Mouse (Mus musculus) intestine, embryonic 15.5 days (tissue): ENCODE measurements around the gene Spef1. TPM values are rescaled to one million over a fixed set of nuclear protein-coding genes. Genes with fewer than 3 reads are reported as not detected.

Source experiments
- ATAC-seq: fragments of 200-750 bp; cut with Nextera tagmentation; 2 replicates; pipeline ENCODE4 v1.8.0; 2017; ENCODE audit warnings: moderate TSS enrichment, moderate library complexity
- H3K27ac ChIP-seq: fragments of 300-500 bp; sonication (generic); 2 replicates; pipeline ENCODE4 v1.5.1; 2015; ENCODE audit warnings: mild to moderate bottlenecking, inconsistent platforms
- H3K27me3 ChIP-seq: fragments of 300-500 bp; sonication (generic); replicated peaks from 2 replicates; pipeline ENCODE4 v1.6.1; 2015; ENCODE audit warnings: inconsistent platforms
- H3K36me3 ChIP-seq: fragments of 300-500 bp; sonication (generic); 2 replicates; pipeline ENCODE4 v1.6.1; 2015; ENCODE audit warnings: inconsistent platforms
- H3K4me1 ChIP-seq: fragments of 300-500 bp; sonication (generic); replicated peaks from 2 replicates; pipeline ENCODE4 v1.6.1; 2015; ENCODE audit warnings: inconsistent platforms
- H3K4me2 ChIP-seq: fragments of 300-500 bp; sonication (generic); replicated peaks from 2 replicates; pipeline ENCODE4 v1.6.1; 2015; ENCODE audit warnings: mild to moderate bottlenecking, inconsistent platforms
- H3K4me3 ChIP-seq: fragments of 300-500 bp; sonication (generic); replicated peaks from 2 replicates; pipeline ENCODE4 v1.5.1; 2015; ENCODE audit warnings: inconsistent platforms
- H3K9ac ChIP-seq: fragments of 300-500 bp; sonication (generic); 2 replicates; pipeline ENCODE4 v1.6.1; 2015; ENCODE audit warnings: inconsistent platforms
- H3K9me3 ChIP-seq: fragments of 300-500 bp; sonication (generic); 2 replicates; pipeline ENCODE4 v1.6.1; 2016; ENCODE audit warnings: inconsistent platforms
- WGBS: fragments of 180-500 bp; shearing (Covaris S2); methylation state at CpG from one replicate; pipeline ENCODE4 v1.1.7; 2015; 5-methylcytosine and 5-hydroxymethylcytosine counted together
- polyA plus RNA-seq: library from polyadenylated mRNA; unstranded; fragments of >200 nt; fragmentation: Nextera tagmentation; extraction: Ambion mirVana; gene quantifications from 2 replicates; pipeline ENCODE4 v1.2.1, GENCODE M21; 2015

The Spef1 gene
- polyA plus RNA-seq, 1 experiment from 2014 or later, result 4.3 TPM

DNA sequence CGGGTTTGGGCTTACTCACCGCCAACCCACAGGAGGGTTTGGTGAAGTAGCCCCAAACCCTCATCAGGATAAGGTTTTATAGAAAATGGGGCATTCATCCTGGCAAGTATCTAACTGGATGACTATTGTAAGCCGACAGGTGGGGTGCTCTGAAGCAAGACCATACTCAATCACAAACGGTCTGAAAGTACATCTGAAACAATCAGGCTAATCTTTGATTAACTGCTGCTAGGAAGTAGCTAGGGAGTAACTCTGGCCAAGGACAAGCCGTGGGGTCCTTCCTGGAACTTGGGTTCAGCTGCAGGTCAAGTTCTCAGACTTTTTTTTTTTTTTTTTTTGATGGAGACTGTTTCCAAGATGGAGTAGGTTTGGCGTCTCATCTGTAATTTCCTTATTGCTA lies 19.1 kb downstream of the Spef1 start:
- Histone ChIP-seq H3K4me2 (no peak overlapping the region), H3K4me1 (peaks cover 12% of the 10 kb centered on the region; the same call in 1 of the 2 replicates), H3K9ac (no peak overlapping the region), H3K4me3 (no peak overlapping the region), H3K9me3 (no peaks in the 10 kb centered on the region), H3K27me3 (peaks cover 15% of the 10 kb centered on the region), H3K36me3 (no peaks in the 10 kb centered on the region), H3K27ac (no peak overlapping the region)
- no peak for ATAC-seq
- 76% methylated on average over 6 of the region's 6 CpGs for WGBS

DNA sequence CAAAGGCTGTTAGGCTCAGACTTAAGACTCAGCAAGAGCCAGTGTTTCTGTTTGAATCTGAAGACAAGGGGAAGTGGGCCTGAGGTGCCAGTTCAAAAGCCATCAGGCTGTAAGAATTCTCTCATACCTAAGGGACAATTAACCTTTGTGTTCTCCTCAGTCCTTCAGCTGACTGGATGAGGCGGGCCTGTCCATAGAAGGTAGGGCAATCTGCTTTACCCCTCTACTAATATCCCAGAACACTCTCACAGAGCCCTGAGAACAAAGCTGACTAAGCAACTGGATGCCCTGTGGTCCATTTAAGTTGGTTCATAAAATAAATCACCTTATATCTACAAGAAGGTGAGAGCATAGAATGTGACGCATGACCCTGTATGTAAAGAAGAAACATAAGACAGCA lies 20.9 kb downstream of the Spef1 start:
- ATAC-seq, result no peak
- Histone ChIP-seq H3K4me2 (no peak overlapping the region), H3K9ac (no peak overlapping the region), H3K27me3 (no peaks in the 10 kb centered on the region), H3K9me3 (no peaks in the 10 kb centered on the region), H3K4me3 (no peak overlapping the region), H3K27ac (no peak overlapping the region), H3K36me3 (no peaks in the 10 kb centered on the region), H3K4me1 (peaks cover 5% of the 10 kb centered on the region; the same call in 1 of the 2 replicates)
- WGBS, result 86% methylated on average over 2 of the region's 2 CpGs

DNA sequence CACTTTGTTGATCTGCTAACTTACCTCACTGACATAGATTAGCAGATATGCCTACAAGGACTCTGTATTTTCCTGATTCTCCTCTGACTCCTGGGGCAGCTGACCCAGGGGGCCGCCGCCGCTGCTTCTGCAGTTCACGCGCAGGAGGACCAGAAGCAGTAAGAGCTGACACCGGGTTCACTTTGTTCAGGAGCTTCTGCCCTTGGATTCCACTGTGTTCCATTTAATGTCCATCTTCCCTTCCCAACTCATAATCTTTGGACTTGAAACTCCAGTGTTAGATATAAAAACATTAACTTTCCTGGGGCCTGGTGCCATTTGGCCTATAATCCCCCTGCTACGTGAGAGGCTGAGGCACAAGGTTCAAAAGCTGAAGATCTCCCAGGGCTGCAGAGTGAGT lies 23.2 kb downstream of the Spef1 start:
- no peaks in the 10 kb centered on the region for H3K36me3 ChIP-seq
- H3K27ac ChIP-seq, result no peak overlapping the region
- H3K27me3 ChIP-seq, result no peaks in the 10 kb centered on the region
- H3K4me2 ChIP-seq, result no peak overlapping the region
- no peak for ATAC-seq
- no peak overlapping the region for H3K9ac ChIP-seq
- H3K4me3 ChIP-seq, result no peak overlapping the region
- 72% methylated on average over 7 of the region's 7 CpGs for WGBS
- H3K9me3 ChIP-seq, result no peaks in the 10 kb centered on the region
- peaks cover 3% of the 10 kb centered on the region; the same call in 1 of the 2 replicates for H3K4me1 ChIP-seq

DNA sequence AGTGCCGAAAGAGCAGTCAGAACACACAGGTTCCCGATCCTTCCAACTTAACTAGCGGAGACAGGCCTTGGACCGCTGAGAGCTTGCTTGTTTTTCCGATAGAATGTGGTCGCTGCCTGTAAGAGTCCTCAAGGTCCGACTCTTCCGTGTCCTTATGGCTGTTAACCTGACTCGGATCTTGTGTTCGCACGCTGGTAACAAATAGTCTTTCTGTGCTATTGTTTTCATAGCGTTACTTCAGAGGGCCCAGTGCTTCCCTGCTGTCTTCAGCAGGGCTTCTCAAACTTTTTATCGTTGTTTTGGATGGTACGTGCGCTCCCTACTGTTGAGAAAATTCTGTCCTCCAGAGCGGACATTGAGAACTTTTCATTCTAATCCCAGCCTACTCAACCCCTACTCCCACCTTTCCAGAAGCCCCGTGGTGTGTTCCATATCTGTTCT lies 26.4 kb downstream of the Spef1 start:
- Histone ChIP-seq H3K27ac (peak overlapping the region; percentile 92), H3K9ac (peak overlapping the region; percentile 60), H3K27me3 (no peaks in the 10 kb centered on the region), H3K4me3 (peak overlapping the region; percentile 75), H3K36me3 (no peaks in the 10 kb centered on the region), H3K9me3 (no peaks in the 10 kb centered on the region), H3K4me1 (peaks cover 8% of the 10 kb centered on the region), H3K4me2 (peak overlapping the region; percentile 89)
- under 1% methylated on average over 17 of the region's 17 CpGs for WGBS
- peak; percentile 9 for ATAC-seq

DNA sequence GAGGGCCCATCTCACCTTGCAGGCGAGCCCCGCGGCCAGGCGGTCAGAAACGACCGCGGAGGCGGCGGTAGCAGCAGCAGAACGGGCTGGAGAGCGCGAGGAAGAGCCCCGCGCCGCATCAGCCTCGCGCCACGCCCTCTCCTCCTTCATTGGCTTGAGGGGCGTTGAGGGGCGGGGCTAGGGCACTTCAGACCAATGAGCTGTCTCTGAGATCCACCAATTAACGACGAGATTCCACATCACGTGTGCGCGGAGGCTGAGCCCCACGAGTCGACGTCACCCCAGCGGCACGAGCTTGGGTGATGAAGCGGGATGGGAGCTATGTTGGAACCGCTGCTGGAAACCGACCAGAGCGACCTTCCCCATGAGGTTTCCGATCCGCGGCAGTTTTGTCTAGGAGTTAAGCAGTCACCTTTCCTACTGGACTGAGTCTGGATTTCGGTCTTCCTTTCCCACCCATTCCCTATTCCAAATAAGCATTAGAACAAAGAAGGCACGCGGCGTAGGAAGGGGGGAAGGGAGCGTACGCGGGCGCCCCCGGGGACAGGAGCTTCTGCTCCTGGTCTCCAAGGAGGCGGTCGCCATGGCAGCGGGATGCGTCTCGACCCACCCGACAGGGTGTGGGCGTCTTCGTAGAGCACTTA lies 27.0 kb downstream of the Spef1 start, which contains the start of gene 1700037H04Rik:
1700037H04Rik (minus strand) TSS at position 144 of the 644 bp plus-strand sequence.
- H3K36me3 ChIP-seq, result no peaks in the 10 kb centered on the region
- peak; percentile 97 for ATAC-seq
- H3K9ac ChIP-seq, result peak within 1 kb of the TSS; percentile 80
- peak within 1 kb of the TSS; percentile 89 for H3K4me2 ChIP-seq
- H3K4me1 ChIP-seq, result peaks cover 8% of the 10 kb centered on the region
- WGBS, result under 1% methylated on average over 54 of the region's 54 CpGs
- peak within 1 kb of the TSS; percentile 92 for H3K27ac ChIP-seq
- H3K9me3 ChIP-seq, result no peaks in the 10 kb centered on the region
- no peaks in the 10 kb centered on the region for H3K27me3 ChIP-seq
- peak within 1 kb of the TSS; percentile 75 for H3K4me3 ChIP-seq

- Histone ChIP-seq H3K9me3 (no peaks in the 10 kb centered on the region), H3K27ac (peak overlapping the region; percentile 84), H3K4me2 (peak overlapping the region; percentile 89), H3K36me3 (no peaks in the 10 kb centered on the region), H3K4me1 (peaks cover 8% of the 10 kb centered on the region), H3K9ac (peak overlapping the region; percentile 80), H3K4me3 (peak overlapping the region; percentile 75), H3K27me3 (no peaks in the 10 kb centered on the region)
- 0% methylated on average over 18 of the region's 18 CpGs for WGBS
- peak; percentile 69 for ATAC-seq
These were observed 27.6 kb downstream of the Spef1 start for GRCm38 (mm10) chr2:131159491-131159910.

DNA sequence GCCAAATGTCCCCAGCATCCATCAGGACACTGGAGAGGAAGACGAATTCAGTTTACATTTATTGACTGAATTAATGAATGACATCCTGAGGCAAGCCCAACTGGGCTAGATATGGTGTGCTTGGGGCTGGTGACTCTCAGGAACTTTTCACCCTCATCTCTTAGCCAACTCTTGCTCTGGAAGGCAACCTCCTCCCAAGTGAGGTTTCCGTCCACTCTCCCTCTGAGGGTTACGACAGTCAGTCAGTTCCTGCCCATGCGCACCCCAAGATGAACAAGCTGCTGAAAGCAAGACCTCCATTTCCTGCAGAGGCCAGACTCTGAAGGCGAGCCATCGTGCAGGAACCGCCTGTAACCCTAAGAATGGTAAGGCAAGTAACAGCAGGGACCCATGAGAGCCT lies 30.1 kb downstream of the Spef1 start:
- Histone ChIP-seq H3K27ac (no peak overlapping the region), H3K36me3 (peaks cover 8% of the 10 kb centered on the region; the same call in 1 of the 2 replicates), H3K9me3 (no peaks in the 10 kb centered on the region), H3K4me1 (peaks cover 8% of the 10 kb centered on the region), H3K4me3 (no peak overlapping the region), H3K27me3 (no peaks in the 10 kb centered on the region), H3K4me2 (no peak overlapping the region), H3K9ac (no peak overlapping the region)
- 94% methylated on average over 7 of the region's 7 CpGs for WGBS
- ATAC-seq, result no peak

DNA sequence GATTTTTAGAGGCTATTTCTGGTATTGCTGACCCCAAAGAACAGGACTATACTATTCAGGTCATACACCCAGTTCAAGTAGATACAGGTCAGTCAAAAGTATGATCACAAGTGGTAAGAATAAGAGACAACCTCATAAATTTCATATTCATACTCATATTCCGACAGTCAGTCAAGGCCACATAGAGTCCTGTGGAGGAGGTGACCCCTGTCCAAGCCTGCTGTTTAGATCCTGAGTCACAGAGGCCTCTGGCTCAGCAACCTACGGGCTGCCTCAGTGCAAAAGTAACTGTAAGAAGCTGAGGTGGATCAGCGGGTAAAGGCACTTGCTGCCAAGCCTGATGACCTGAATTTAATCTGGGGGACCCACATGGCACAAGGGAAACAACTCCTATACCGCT lies 33.0 kb downstream of the Spef1 start:
- WGBS, result 88% methylated on average over 4 of the region's 4 CpGs
- H3K4me2 ChIP-seq, result no peak overlapping the region

DNA sequence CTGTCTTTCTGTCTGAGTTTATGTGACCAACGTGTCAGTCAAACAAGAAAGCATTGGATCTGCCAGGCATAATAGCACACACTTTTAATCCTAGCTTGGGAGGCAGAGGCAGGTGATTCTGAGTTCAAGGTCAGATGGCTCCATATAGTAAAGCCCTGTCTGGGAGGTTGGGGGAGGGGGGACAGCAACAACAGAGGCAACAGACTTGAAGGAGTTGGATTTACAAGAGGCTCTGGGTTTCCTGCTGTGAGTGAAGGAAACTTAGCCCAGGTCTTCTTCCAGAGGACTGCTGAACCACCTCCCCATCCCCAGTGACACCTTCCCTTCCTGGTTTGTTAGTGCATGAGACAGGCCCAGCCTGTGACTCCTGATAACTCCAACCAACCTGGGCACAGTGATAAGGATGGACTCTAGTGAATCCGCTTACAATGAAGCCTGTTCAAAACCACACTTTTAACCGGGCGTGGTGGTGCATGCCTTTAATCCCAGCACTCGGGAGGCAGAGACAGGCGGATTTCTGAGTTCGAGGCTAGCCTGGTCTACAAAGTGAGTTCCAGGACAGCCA lies 34.8 kb downstream of the Spef1 start:
- H3K9ac ChIP-seq, result no peak overlapping the region
- WGBS, result 84% methylated on average over 7 of the region's 7 CpGs
- H3K4me2 ChIP-seq, result no peak overlapping the region
- no peaks in the 10 kb centered on the region for H3K27me3 ChIP-seq
- no peaks in the 10 kb centered on the region for H3K9me3 ChIP-seq
- no peak overlapping the region for H3K4me3 ChIP-seq
- ATAC-seq, result no peak
- no peaks in the 10 kb centered on the region for H3K4me1 ChIP-seq
- no peak overlapping the region for H3K27ac ChIP-seq
- H3K36me3 ChIP-seq, result peaks cover 36% of the 10 kb centered on the region

More for the DNA sequence above, 33.0 kb downstream of the Spef1 start:
- Histone ChIP-seq H3K4me3 (no peak overlapping the region), H3K9me3 (no peaks in the 10 kb centered on the region), H3K27me3 (no peaks in the 10 kb centered on the region), H3K4me1 (peaks cover 5% of the 10 kb centered on the region), H3K27ac (no peak overlapping the region), H3K9ac (no peak overlapping the region), H3K36me3 (peaks cover 21% of the 10 kb centered on the region)
- no peak for ATAC-seq

DNA sequence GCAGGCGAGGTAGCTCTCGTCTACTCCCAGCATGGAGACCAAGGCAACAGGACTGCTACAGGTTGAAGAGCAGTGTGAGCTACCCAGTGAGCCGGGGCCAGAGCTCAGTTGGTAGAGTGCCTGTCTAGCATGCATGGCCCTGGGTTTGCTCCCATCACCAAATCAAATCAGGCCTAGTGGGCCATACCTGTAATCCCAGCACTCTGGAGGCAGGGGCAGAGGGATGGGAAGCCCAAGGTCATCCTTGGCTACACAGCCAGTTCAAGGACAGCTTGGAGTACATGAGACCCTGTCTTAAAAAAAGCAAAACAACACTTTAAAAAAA lies 37.9 kb downstream of the Spef1 start:
- peaks cover 55% of the 10 kb centered on the region for H3K36me3 ChIP-seq
- whole genome bisulfite sequencing, result 91% methylated on average over 3 of the region's 3 CpGs
- H3K4me1 ChIP-seq, result no peaks in the 10 kb centered on the region
- ATAC-seq, result no peak
- H3K4me2 ChIP-seq, result no peak overlapping the region
- no peak overlapping the region for H3K4me3 ChIP-seq
- H3K27me3 ChIP-seq, result no peaks in the 10 kb centered on the region
- no peaks in the 10 kb centered on the region for H3K9me3 ChIP-seq
- no peak overlapping the region for H3K27ac ChIP-seq
- H3K9ac ChIP-seq, result no peak overlapping the region

DNA sequence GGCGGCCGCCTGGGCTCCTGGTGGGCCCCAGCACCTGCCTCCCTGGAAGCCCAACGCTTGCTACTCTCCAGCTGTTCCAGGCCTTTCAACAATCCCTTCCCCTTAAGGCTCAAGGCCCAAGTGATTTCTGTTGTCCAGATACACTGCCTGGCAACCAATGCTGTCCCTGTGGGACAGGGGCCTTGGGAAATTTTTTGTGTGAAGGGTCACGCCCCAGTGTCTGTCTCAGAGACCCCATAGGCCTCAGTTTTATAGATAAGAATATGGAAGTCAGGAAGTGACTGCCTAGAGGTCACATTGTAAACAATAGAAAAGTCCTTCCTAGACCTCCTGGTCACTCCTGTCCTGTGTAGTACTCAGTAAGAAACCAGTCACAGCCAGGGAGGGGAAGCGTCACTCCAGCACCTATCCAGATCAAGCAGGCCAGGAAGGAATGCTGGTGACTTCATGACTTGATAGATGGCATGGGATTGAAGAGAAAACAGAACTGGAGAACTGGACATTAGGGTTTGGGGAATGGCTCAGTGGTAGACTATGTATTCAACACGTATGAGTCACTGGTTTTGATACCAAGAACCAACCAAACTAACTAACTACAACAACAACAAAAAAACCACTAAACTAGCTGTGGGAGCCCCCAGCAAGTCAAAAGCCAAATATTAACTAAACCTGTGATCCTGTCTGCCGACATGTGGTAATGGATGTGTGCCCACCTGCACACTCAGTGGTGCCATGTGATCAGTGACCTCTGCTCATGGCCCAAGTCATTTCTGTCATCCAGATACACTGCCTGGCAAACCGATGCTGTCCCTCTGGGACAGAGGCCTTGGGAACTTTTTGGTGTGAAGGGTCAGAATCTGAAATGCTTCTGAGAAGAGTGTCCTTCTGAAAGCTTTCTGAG lies 38.5 kb downstream of the Spef1 start:
- ATAC-seq, result no peak
- no peak overlapping the region for H3K27ac ChIP-seq
- peaks cover 57% of the 10 kb centered on the region for H3K36me3 ChIP-seq
- H3K4me3 ChIP-seq, result no peak overlapping the region
- H3K4me1 ChIP-seq, result no peaks in the 10 kb centered on the region
- no peaks in the 10 kb centered on the region for H3K9me3 ChIP-seq
- no peak overlapping the region for H3K4me2 ChIP-seq
- 85% methylated on average over 8 of the region's 8 CpGs for WGBS
- no peaks in the 10 kb centered on the region for H3K27me3 ChIP-seq
- H3K9ac ChIP-seq, result no peak overlapping the region

GRCm38 (mm10) chr2:131147043-131147365 lies 40.1 kb downstream of the Spef1 start:
- Histone ChIP-seq H3K36me3 (peaks cover 55% of the 10 kb centered on the region), H3K4me2 (no peak overlapping the region), H3K27me3 (no peaks in the 10 kb centered on the region), H3K9me3 (no peaks in the 10 kb centered on the region), H3K9ac (no peak overlapping the region), H3K27ac (no peak overlapping the region), H3K4me1 (peaks cover 5% of the 10 kb centered on the region), H3K4me3 (no peak overlapping the region)
- ATAC-seq, result no peak
- 92% methylated on average over 8 of the region's 8 CpGs for WGBS
